14 mouse cellular contexts compared by ENCODE assay signal in genomic region chr12:5143903-5144781, GRCm38 (mm10).
DNase-seq lines count a peak whose midpoint lies in the region; ATAC-seq lines count a peak whose summit lies in the region.
"Had no signal": no experiment of that assay in that cellular context is flagged by ENCODE, and none has a peak within 500 bp of the region (broad histone marks: within the 10 kb centered on the region; RNA-seq: fewer than 3 reads in every experiment).

No protein-coding gene starts in this region.

- DNase-seq in neural tube, embryonic 11.5 days (ENCODE audit: low spot score), result peak; percentile 35
- DNase-seq in neural tube, embryonic 10.5 days (ENCODE audit: extremely low spot score, low spot score), result no peak
- DNase-seq in spleen, postnatal 36 days (ENCODE audit: low spot score in 2 of 2), result no peak
- no peak for DNase-seq in heart, adult 9 months (ENCODE audit: low spot score in 2 of 2)
- no peak for DNase-seq in cerebellum, adult 9-11 months
- DNase-seq: adrenal gland, adult 2 months; heart, adult 18-20 months; right cerebral cortex, postnatal 4 days had no signal

- H3K9me3 ChIP-seq in neural tube, embryonic 11.5 days (ENCODE audit: control insufficient read depth, low read length), result no peaks in the 10 kb centered on the region; the same call in 1 of the 2 replicates
- no peaks in the 10 kb centered on the region for H3K9me3 ChIP-seq in forebrain, embryonic 13.5 days (replicated peaks)
- H3K9me3 ChIP-seq in limb, embryonic 13.5 days, result no peaks in the 10 kb centered on the region
- no peaks in the 10 kb centered on the region for H3K9me3 ChIP-seq in neural tube, embryonic 14.5 days (ENCODE audit: control insufficient read depth, low read length)
- H3K9me3 ChIP-seq: liver, embryonic 15.5 days had no signal

- H3K27me3 ChIP-seq in neural tube, embryonic 11.5 days (ENCODE audit: control insufficient read depth, insufficient read depth, low read length), result no peaks in the 10 kb centered on the region
- no peaks in the 10 kb centered on the region for H3K27me3 ChIP-seq in forebrain, embryonic 13.5 days
- no peaks in the 10 kb centered on the region for H3K27me3 ChIP-seq in limb, embryonic 13.5 days
- H3K27me3 ChIP-seq in neural tube, embryonic 14.5 days (ENCODE audit: control insufficient read depth, insufficient read depth, low read length), result no peaks in the 10 kb centered on the region
- H3K27me3 ChIP-seq: liver, embryonic 15.5 days; Patski had no signal

- no peaks in the 10 kb centered on the region for H3K36me3 ChIP-seq in neural tube, embryonic 11.5 days (ENCODE audit: control insufficient read depth, insufficient read depth, low read length)
- peaks cover 7% of the 10 kb centered on the region for H3K36me3 ChIP-seq in forebrain, embryonic 13.5 days (ENCODE audit: poor library complexity, severe bottlenecking)
- peaks cover 12% of the 10 kb centered on the region; the same call in 1 of the 2 replicates for H3K36me3 ChIP-seq in limb, embryonic 13.5 days
- peaks cover 2% of the 10 kb centered on the region; the same call in 1 of the 2 replicates for H3K36me3 ChIP-seq in neural tube, embryonic 14.5 days (ENCODE audit: control insufficient read depth, insufficient read depth, low read length)
- H3K36me3 ChIP-seq: liver, embryonic 15.5 days had no signal

- ATAC-seq in neural tube, embryonic 11.5 days (ENCODE audit: insufficient read depth, low FRiP score, low TSS enrichment), result peak; percentile 78
- ATAC-seq in forebrain, embryonic 13.5 days, result peak; percentile 81
- no peak for ATAC-seq in limb, embryonic 13.5 days (ENCODE audit: low FRiP score, low read depth)
- ATAC-seq in neural tube, embryonic 14.5 days (ENCODE audit: low read depth), result peak; percentile 55; the same call in 1 of the 2 replicates
- ATAC-seq: Patski had no signal

- no peak overlapping the region for H3K4me3 ChIP-seq in neural tube, embryonic 11.5 days (ENCODE audit: low read depth, low read length)
- H3K4me3 ChIP-seq in forebrain, embryonic 13.5 days, result no peak overlapping the region
- H3K4me3 ChIP-seq in limb, embryonic 13.5 days, result no peak overlapping the region
- H3K4me3 ChIP-seq in neural tube, embryonic 14.5 days (ENCODE audit: low read depth, low read length), result no peak overlapping the region
- H3K4me3 ChIP-seq: liver, embryonic 15.5 days had no signal

- no peak overlapping the region for H3K9ac ChIP-seq in neural tube, embryonic 11.5 days (ENCODE audit: low read length)
- H3K9ac ChIP-seq in forebrain, embryonic 13.5 days, result no peak overlapping the region
- 0 out of 2 replicates have a peak overlapping the region, but pooled peaks have one; percentile 19 for H3K9ac ChIP-seq in limb, embryonic 13.5 days
- H3K9ac ChIP-seq in neural tube, embryonic 14.5 days (replicated peaks; ENCODE audit: low read depth, low read length), result no peak overlapping the region; the same call in 1 of the 2 replicates
- H3K9ac ChIP-seq: liver, embryonic 15.5 days had no signal

- peaks cover 8% of the 10 kb centered on the region; the same call in 1 of the 2 replicates for H3K4me1 ChIP-seq in neural tube, embryonic 11.5 days (ENCODE audit: control insufficient read depth, insufficient read depth, low read length)
- H3K4me1 ChIP-seq in forebrain, embryonic 13.5 days, result peaks cover 29% of the 10 kb centered on the region
- H3K4me1 ChIP-seq in limb, embryonic 13.5 days, result peaks cover 32% of the 10 kb centered on the region
- H3K4me1 ChIP-seq in neural tube, embryonic 14.5 days (ENCODE audit: control insufficient read depth, insufficient read depth, low read length), result peaks cover 16% of the 10 kb centered on the region
- H3K4me1 ChIP-seq: liver, embryonic 15.5 days had no signal

- H3K4me2 ChIP-seq in neural tube, embryonic 11.5 days (ENCODE audit: low read depth), result no peak overlapping the region
- H3K4me2 ChIP-seq in forebrain, embryonic 13.5 days, result no peak overlapping the region; the same call in 1 of the 2 replicates
- H3K4me2 ChIP-seq in limb, embryonic 13.5 days (replicated peaks), result no peak overlapping the region
- H3K4me2 ChIP-seq in neural tube, embryonic 14.5 days (ENCODE audit: low read depth, low read length), result no peak overlapping the region
- H3K4me2 ChIP-seq: liver, embryonic 15.5 days had no signal

- no peak overlapping the region for H3K27ac ChIP-seq in neural tube, embryonic 11.5 days (ENCODE audit: low read depth, low read length)
- peak overlapping the region; percentile 65 for H3K27ac ChIP-seq in forebrain, embryonic 13.5 days
- H3K27ac ChIP-seq in limb, embryonic 13.5 days, result peak overlapping the region; percentile 33; the same call in 1 of the 2 replicates
- peak overlapping the region; percentile 28; the same call in 1 of the 2 replicates for H3K27ac ChIP-seq in neural tube, embryonic 14.5 days (ENCODE audit: low read depth, low read length)
- H3K27ac ChIP-seq: liver, embryonic 15.5 days; macrophage had no signal

- WGBS in neural tube, embryonic 11.5 days, result 28% methylated on average over 5 of the region's 5 CpGs
- 8% methylated on average over 5 of the region's 5 CpGs for WGBS in forebrain, embryonic 13.5 days
- WGBS in limb, embryonic 13.5 days, result 16% methylated on average over 5 of the region's 5 CpGs
- 15% methylated on average over 5 of the region's 5 CpGs for WGBS in neural tube, embryonic 14.5 days
